ENCODE assay signal across 8 mouse cellular contexts in genomic region chr15:78531901-78532469, GRCm38 (mm10). TPM values are rescaled to one million over a fixed set of nuclear protein-coding genes. Genes with fewer than 3 reads are reported as not detected.
A peak's percentile ranks its signal among the peaks of the same experiment; 100 is the strongest.
DNase-seq lines count a peak whose midpoint lies in the region; ATAC-seq and TF ChIP-seq lines count a peak whose summit lies in the region.

No protein-coding gene starts in this region.

- H3K9ac ChIP-seq in hindbrain, embryonic 13.5 days = peak overlapping the region; percentile 68

- in situ Hi-C loops in Patski (cut with MboI; ENCODE audit: low pct_unique_long_range_greater_than_20kb) = loop anchor here (5.0 kb wide), 2 partner anchors 85 to 350 kb away; no protein-coding TSS in a partner anchor

- WGBS in hindbrain, embryonic 13.5 days = under 1% methylated on average over 25 of the region's 25 CpGs

- TF ChIP-seq CTCF in Patski (IDR thresholded peaks at IDR 0.05) = no peak

- POLR2A ChIA-PET in Patski (lab: Charles Lee) = interaction anchor here (0.5 to 1.4 kb wide), 2 partner anchors 89 to 1868 kb away, joined by 3 to 5 read pairs; no protein-coding TSS in a partner anchor

- peaks cover 40% of the 10 kb centered on the region for H3K4me1 ChIP-seq in hindbrain, embryonic 13.5 days (replicated peaks)

- peak overlapping the region; percentile 30 for H3K4me3 ChIP-seq in hindbrain, embryonic 13.5 days

- no peaks in the 10 kb centered on the region for H3K27me3 ChIP-seq in Patski
- peaks cover 7% of the 10 kb centered on the region for H3K27me3 ChIP-seq in hindbrain, embryonic 13.5 days

- no peaks in the 10 kb centered on the region for H3K9me3 ChIP-seq in hindbrain, embryonic 13.5 days

- peak; percentile 76 for ATAC-seq in Patski
- ATAC-seq in hindbrain, embryonic 13.5 days (ENCODE audit: low FRiP score) = peak; percentile 88

- H3K4me2 ChIP-seq in hindbrain, embryonic 13.5 days = peak overlapping the region; percentile 54

- DNase-seq in Patski (ENCODE audit: low read depth, low spot score) = peak; percentile 96
- peak; percentile 100 for DNase-seq in cerebellum, postnatal 14 days
- DNase-seq in frontal cortex, postnatal 14 days (ENCODE audit: low spot score in 2 of 2) = peak; percentile 98 to 99
- DNase-seq in layer of hippocampus, postnatal 25 days (ENCODE audit: extremely low spot score in 1 of 2, low spot score in 1 of 2) = peak; percentile 98 to 100
- peak; percentile 98 for DNase-seq in lung, postnatal 25 days (ENCODE audit: low spot score)
- peak; percentile 99 for DNase-seq in retina, embryonic 14.5 days (ENCODE audit: low spot score)
- DNase-seq in thymus, postnatal 4 days = peak; percentile 98

- CTCF ChIA-PET in Patski (lab: Charles Lee) = interaction anchor here (0.7 to 2.7 kb wide), 13 partner anchors 10 to 111 kb away, joined by 3 to 21 read pairs (median 4); partner anchors contain the start of gene Sstr3

- peak overlapping the region; percentile 85 for H3K27ac ChIP-seq in hindbrain, embryonic 13.5 days

- no peaks in the 10 kb centered on the region for H3K36me3 ChIP-seq in hindbrain, embryonic 13.5 days

RNA-seq across cellular contexts. Expression of gene C1qtnf6, which starts 0.8 kb away (rescaled TPM):
- polyA plus RNA-seq in Patski (2021) = 16.9 TPM
- polyA plus RNA-seq in hindbrain, embryonic 13.5 days (2015; fragmentation: Nextera tagmentation; extraction: Ambion mirVana) = 8.0 and 8.2 TPM in 2 replicates
- total RNA-seq in layer of hippocampus, postnatal 25 days (2021) = 1 to 10 TPM; 5.3 to 5.6 TPM

RNA-seq across cellular contexts. Expression of gene Sstr3, which starts 12.5 kb away (rescaled TPM):
- 0.09 TPM for polyA plus RNA-seq in Patski (2021)
- polyA plus RNA-seq in hindbrain, embryonic 13.5 days (2015; fragmentation: Nextera tagmentation; extraction: Ambion mirVana) = 0.42 and 0.48 TPM in 2 replicates
- total RNA-seq in layer of hippocampus, postnatal 25 days (2021) = 10 to 100 TPM; 22.9 to 27.2 TPM

RNA-seq across cellular contexts. Expression of gene Il2rb, which starts 36.9 kb away (rescaled TPM):
- polyA plus RNA-seq in Patski (2021) = 1.5 TPM
- 0.05 and 0.13 TPM in 2 replicates for polyA plus RNA-seq in hindbrain, embryonic 13.5 days (2015; fragmentation: Nextera tagmentation; extraction: Ambion mirVana)
- total RNA-seq in layer of hippocampus, postnatal 25 days (2021) = under 1 TPM in 1 of 2 experiments, not detected in 1; 0.05 TPM

RNA-seq across cellular contexts. Expression of gene Rac2, which starts 40.6 kb away (rescaled TPM):
- not detected for polyA plus RNA-seq in Patski (2021)
- polyA plus RNA-seq in hindbrain, embryonic 13.5 days (2015; fragmentation: Nextera tagmentation; extraction: Ambion mirVana) = 6.3 and 8.8 TPM in 2 replicates
- total RNA-seq in layer of hippocampus, postnatal 25 days (2021) = 1 to 10 TPM; 1.6 to 1.9 TPM

Comparison
In these comparisons a context has a peak if more than half of its experiments do, and no peak if none do; other contexts are left out.
1. Peak in every context shown above with its lines: DNase-seq, ATAC-seq, H3K4me3 ChIP-seq and H3K27ac ChIP-seq.